Mouse (Mus musculus): ENCODE results near the gene Olfr1015. TPM values are rescaled to one million over a fixed set of nuclear protein-coding genes. Genes with fewer than 3 reads are reported as not detected.

Olfr1015 gene
- total RNA-seq (2022) = under 1 TPM in 1 of 4 experiments, not detected in 3; 0.46 TPM

DNA sequence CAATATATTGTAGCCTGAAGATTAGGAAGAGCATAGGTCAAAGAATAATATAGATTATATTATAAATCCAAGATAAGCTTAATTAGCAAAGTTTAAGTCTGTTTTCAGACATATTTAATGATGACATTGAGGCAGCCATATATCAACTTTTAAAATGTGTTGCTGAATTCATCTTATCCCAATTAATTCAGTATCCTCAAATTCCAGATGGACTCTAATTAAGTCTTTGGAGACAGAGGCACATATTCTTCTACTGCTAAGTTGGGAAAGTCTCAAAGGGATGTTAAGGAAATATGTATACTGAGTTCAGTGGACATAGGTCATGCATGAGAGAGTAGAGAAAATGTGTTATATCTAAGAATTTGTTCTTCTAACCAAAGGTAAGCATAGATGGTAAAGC, at the start of gene Olfr1015:
Gene Olfr1015, plus strand, starts transcription at position 301 of the 400 bp plus-strand sequence.
- no peak for DNase-seq

DNA sequence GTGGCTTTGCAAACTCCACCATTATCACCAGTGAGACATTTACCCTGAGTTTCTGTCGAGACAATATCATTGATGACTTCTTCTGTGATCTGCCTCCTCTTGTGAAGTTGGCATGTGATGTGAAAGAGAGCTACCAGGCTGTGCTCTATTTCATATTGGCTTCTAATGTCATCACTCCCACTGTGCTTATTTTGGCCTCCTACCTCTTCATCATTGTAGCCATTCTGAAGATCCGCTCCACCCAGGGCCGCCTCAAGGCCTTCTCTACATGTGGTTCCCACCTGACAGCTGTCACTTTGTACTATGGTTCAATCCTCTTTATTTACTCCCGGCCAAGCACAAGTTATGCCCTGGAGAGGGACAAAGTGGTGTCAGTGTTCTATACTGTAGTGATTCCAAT, 28.0 kb upstream of the Olfr1015 start:
- DNase-seq = no peak

- no peak for DNase-seq
These were observed 19.2 kb upstream of the Olfr1015 start, which contains the start of gene Olfr1012 for GRCm38 (mm10) chr2:85762666-85763065. Gene Olfr1012 (minus strand): TSS chr2:85762766.

GRCm38 (mm10) chr2:85766798-85767197, 15.0 kb upstream of the Olfr1015 start, which contains the start of gene Olfr1013:
Gene Olfr1013 (plus strand): TSS chr2:85767098.
- no peak for DNase-seq

GRCm38 (mm10) chr2:85772413-85772812, 9.4 kb upstream of the Olfr1015 start, which contains the start of gene Olfr1014:
Gene Olfr1014 (plus strand): TSS chr2:85772713.
- DNase-seq = no peak

- DNase-seq = no peak
These were observed 10.5 kb downstream of the Olfr1015 start for GRCm38 (mm10) chr2:85792331-85792730.

GRCm38 (mm10) chr2:85802444-85802843, 20.6 kb downstream of the Olfr1015 start, which contains the start of gene Olfr1016:
Gene Olfr1016 (minus strand): TSS chr2:85802544.
- DNase-seq = no peak

- no peak for DNase-seq
These were observed 22.7 kb downstream of the Olfr1015 start for GRCm38 (mm10) chr2:85804501-85804900.

DNA sequence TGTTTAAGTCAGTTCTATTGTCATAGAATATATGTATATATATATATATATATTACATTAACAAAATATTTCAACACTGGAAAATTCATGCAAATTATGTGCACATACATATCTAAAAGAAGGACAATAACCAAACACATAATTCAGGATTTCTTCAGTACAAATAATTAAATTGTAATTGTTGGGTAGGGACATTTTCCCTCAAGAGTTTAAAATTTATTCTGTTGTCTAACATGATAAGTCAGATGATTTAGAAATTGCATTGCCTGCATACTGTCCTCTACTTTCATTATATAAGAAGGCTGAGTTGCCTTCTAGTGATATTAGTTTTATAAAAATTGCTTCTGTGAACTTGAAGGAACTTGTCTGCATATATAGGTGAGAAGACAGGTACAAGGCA, 36.4 kb downstream of the Olfr1015 start, which contains the start of gene Olfr1018:
Gene Olfr1018, plus strand, starts transcription at position 301 of the 400 bp plus-strand sequence.
- no peak for DNase-seq

Other genes with a start within 250 kb of the Olfr1015 start
- not detected for gene Olfr996, start 202.8 kb upstream of the Olfr1015 start, total RNA-seq (2022)
- not detected for gene Olfr998, start 193.1 kb upstream of the Olfr1015 start, total RNA-seq (2022)
- gene Olfr1000, start 170.1 kb upstream of the Olfr1015 start, total RNA-seq (2022) = not detected
- gene Olfr1002, start 131.3 kb upstream of the Olfr1015 start, total RNA-seq (2022) = not detected
- not detected for gene Olfr154, start 117.6 kb upstream of the Olfr1015 start, total RNA-seq (2022)
- gene Olfr1006, start 103.2 kb upstream of the Olfr1015 start, total RNA-seq (2022) = not detected
- gene Olfr1008, start 92.6 kb upstream of the Olfr1015 start, total RNA-seq (2022) = not detected
- gene Olfr1009, start 66.6 kb upstream of the Olfr1015 start, total RNA-seq (2022) = under 1 TPM in 3 of 4 experiments, not detected in 1; 0.17 to 0.24 (median 0.22) TPM
- not detected for gene Olfr1012, start 19.3 kb upstream of the Olfr1015 start, total RNA-seq (2022)
- gene Olfr1013, start 14.9 kb upstream of the Olfr1015 start, total RNA-seq (2022) = not detected
- not detected for gene Olfr1014, start 9.3 kb upstream of the Olfr1015 start, total RNA-seq (2022)
- not detected for gene Olfr1016, start 20.5 kb downstream of the Olfr1015 start, total RNA-seq (2022)
- not detected for gene Olfr1018, start 36.5 kb downstream of the Olfr1015 start, total RNA-seq (2022)
- gene Olfr1019, start 63.5 kb downstream of the Olfr1015 start, total RNA-seq (2022) = not detected
- gene Olfr1020, start 65.0 kb downstream of the Olfr1015 start, total RNA-seq (2022) = not detected
- gene Olfr1022, start 86.6 kb downstream of the Olfr1015 start, total RNA-seq (2022) = not detected
- not detected for gene Olfr1023, start 103.6 kb downstream of the Olfr1015 start, total RNA-seq (2022)
- not detected for gene Olfr1024, start 123.0 kb downstream of the Olfr1015 start, total RNA-seq (2022)
- not detected for gene Olfr1025-ps1, start 133.2 kb downstream of the Olfr1015 start, total RNA-seq (2022)
- gene Olfr1026, start 139.5 kb downstream of the Olfr1015 start, total RNA-seq (2022) = not detected
- gene Olfr1028, start 168.4 kb downstream of the Olfr1015 start, total RNA-seq (2022) = not detected
- gene Olfr1029, start 191.9 kb downstream of the Olfr1015 start, total RNA-seq (2022) = not detected
- gene Olfr1030, start 197.3 kb downstream of the Olfr1015 start, total RNA-seq (2022) = not detected
- gene Olfr1031, start 208.3 kb downstream of the Olfr1015 start, total RNA-seq (2022) = not detected
- not detected for gene Olfr1032, start 223.5 kb downstream of the Olfr1015 start, total RNA-seq (2022)
- 1 to 10 TPM; 1.4 to 3.2 (median 1.8) TPM for gene Olfr1033, start 238.6 kb downstream of the Olfr1015 start, total RNA-seq (2022)

Data from adrenal gland, adult 8-10 months (tissue).